Mouse (Mus musculus) activated CD4-positive, CD25-positive, alpha-beta regulatory T cell, adult 4 months (primary cell): Measurements from ENCODE around the gene Scrn3. TPM values are rescaled to one million over a fixed set of nuclear protein-coding genes. Genes with fewer than 3 reads are reported as not detected.

Source experiments
- ATAC-seq: one replicate; pipeline ENCODE4 v1.8.0; 2017
- polyA plus RNA-seq, 2 experiments: library from polyadenylated mRNA; unstranded; fragments of 100-300 nt; shearing (Covaris generic); gene quantifications; one replicate each; pipeline ENCODE4 v1.2.1; 2017

Scrn3 gene
- polyA plus RNA-seq, 2 experiments from 2014 or later: 5.9 to 7.6 TPM

DNA sequence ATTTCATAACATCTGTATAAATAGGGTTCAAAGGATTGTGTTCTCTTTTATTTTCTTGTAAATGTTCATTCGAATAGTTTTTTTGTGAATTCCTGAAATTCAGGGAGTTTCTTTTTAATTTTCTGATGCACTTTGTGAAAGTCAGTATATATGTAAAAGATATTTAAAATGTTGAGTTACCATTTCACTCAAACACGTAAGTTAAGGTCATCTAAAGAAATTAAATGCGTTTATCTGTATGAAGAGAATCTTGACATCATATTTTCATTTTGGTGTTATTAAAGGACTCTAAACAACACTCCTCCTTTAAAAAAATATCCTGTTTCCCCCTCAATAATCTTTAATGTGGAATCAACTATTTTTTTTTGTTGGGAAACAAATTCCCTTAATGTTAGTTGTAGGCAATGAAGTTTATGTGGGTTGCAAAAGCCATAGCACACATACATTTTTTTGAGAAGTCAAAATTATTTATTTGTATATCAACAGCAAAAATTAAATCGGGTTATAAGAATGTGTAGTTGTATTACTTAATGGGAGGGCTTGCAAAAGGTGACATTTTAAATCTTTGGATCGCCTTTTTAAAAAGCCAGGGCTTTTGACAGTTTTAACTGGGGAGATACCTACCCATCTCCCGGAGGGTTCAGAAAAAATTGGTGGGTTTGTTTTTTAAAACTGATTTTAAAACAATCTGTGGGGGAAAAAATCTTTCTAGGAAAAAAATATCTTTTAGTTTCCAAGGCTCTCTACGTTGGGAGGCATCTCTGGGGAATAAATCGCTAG is 37.0 kb upstream of the Scrn3 start:
- ATAC-seq: no peak

- no peak for ATAC-seq
Measured at GRCm38 (mm10) chr2:73276141-73276571, 36.2 kb upstream of the Scrn3 start.

DNA sequence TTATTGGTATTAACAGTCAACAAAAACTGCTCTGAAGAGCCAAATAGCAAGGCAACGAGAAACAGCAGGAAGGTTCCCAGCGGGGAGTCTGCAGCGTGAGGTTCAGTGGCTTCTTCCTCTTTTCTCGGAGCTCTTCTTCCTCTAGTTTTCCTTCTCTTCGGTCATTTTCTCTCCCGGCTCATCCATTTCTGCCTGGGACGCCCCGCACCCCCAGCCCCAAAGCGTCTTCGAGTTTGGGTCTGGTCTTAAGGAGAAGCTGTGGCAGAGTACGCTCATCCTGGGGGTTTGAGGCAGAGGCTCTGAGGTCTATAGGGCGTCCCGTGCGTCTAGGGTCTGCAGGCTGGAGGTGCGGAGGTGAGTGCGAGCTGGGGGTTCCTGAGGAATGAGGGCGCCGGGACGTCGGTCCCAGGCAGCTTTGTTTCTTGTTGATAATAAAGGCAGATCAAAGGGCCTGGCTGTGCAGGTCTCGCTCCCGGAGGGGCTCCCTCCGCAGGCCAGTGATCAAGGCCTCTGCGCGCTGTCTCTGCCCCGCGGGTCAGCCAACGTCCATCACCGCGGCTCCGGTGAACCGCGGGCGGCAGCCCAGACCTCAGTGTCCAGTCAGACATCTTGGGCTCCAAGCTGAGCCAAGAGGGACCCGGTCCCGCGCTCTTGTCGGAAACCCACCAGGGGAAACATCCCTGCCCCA is 35.2 kb upstream of the Scrn3 start:
- ATAC-seq: no peak

DNA sequence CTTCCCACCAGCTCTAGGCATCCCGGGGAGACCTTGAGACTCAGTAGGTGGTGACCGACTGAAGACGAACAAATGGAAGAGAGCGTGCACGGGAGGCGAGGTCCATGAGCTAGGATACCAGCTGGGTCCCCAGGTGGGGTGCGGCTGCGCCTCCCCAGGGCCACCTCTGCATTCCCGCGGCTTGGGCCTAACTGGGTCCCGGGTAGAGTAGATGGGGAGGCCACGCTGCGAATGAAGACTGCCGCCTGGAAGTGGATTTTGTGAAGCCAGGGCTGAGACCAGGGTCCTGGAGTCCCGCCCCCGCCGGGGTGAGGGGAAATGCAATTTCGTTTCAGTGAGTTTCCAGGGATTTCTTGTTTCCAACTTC is 34.7 kb upstream of the Scrn3 start:
- no peak for ATAC-seq

DNA sequence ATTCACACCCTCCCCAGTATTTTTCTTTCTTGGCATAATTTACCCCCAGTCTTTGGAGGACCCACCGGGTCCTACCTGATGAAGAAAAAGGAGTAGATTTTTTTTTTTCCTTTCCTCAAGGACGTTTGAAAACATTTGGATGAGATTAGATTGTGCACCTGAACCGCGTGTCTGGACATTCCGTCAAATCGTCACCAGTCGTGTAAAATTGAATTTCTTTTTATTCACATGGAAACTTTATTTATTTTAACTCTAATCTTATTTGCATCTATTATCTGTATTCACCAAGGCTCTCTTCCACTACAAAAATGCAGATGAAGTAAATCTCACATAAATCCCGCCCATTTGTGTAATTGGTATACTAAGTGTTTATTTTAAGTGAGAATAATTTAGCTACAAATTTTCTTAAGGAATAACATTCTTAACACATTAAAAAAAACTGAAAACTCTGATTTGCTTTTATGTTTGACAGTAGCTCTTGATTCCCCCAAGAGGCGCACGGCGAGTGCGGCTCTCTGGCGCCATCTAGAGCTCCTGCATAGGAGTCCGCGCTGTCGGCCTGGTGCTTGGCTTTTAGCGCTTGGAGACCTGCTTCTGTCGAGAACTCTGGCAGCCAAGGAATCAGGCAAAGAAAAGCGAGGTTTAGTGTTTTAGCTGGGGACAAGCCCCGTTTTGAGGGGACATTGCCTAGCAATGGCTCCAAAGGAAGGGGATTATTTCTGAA is 34.1 kb upstream of the Scrn3 start:
- ATAC-seq: peak; percentile 65

GRCm38 (mm10) chr2:73278869-73279268 is 33.5 kb upstream of the Scrn3 start:
- ATAC-seq: no peak

DNA sequence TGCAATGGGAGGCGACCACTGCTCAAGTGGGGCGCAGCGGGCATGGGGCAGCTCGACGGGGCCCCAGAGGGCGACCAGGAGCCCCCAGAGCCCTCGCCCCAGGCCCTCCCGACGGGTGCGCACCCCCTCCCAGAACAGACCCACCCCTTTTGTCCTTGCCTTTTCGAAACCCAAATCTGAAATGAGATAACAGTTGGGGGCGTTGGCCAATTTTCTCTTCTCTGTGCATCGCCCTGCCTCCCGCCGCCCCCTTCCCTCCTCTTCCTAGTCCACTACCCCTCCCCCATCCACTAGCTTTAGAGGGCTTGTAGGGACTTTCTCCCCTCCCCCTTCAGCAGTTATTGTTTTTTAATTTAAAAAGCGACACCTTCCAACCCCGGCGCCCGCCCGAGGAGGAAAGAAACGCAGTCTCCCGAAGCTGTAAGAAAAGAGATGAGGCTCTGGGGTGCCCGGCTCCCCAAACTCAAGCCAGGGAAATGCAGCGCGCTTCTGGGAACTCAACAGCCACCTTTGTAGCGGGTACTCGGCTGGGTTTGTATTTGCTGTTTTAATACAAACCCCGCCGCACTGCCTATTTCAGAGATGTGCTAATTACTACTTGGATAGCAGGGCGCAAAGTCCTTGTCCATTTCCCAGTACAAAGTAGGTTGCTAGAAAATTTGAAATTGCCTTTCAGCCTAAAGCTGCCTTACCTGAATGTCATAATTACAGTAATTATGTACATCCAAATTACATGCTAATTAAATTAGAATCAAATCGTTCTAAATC is 32.9 kb upstream of the Scrn3 start:
- ATAC-seq: no peak

- no peak for ATAC-seq
Measured at GRCm38 (mm10) chr2:73280356-73281047, 31.9 kb upstream of the Scrn3 start.

GRCm38 (mm10) chr2:73281048-73281661 is 31.2 kb upstream of the Scrn3 start:
- peak; percentile 53 for ATAC-seq

- ATAC-seq: no peak
Measured at GRCm38 (mm10) chr2:73281707-73282106, 30.7 kb upstream of the Scrn3 start.

DNA sequence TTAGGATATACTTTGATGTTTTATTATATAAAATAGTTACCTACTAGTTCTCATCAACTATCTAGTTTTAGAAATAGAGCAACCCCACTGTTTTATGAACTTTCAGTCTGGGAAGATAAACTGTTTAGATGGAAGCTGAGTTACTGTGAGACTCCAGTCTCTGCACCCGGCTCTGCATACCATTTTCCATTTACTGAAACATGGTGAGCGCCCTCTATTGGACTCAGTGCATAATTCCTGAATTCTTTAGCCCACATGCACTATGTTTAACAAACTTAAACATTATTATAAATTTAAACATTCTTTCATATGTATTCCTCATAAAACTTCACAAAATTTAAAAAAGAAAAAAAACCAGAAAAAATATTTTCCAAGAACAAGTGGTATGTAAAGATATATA is 26.8 kb upstream of the Scrn3 start:
- ATAC-seq: no peak

DNA sequence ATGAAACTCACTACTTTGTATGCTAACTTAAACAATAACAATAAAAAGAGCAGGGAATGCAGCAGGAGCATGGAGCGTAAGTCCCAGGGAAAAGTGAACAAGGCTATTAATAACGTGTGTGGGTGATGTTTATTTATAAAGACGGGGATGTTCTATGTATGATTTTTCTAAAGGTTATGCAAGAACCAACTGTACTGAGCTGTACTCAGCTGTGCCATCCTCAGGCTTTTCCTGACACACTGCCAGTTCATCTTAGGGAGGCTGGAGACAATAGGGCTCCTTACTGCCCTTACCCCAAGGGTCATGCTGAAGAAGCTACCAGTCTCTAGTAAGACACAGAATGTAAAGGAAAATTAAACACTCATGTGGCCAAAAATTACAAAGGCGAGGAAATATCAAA is 21.3 kb upstream of the Scrn3 start:
- ATAC-seq: no peak

GRCm38 (mm10) chr2:73295023-73295422 is 17.4 kb upstream of the Scrn3 start:
- no peak for ATAC-seq

GRCm38 (mm10) chr2:73298154-73298553 is 14.2 kb upstream of the Scrn3 start:
- no peak for ATAC-seq

GRCm38 (mm10) chr2:73298841-73299240 is 13.6 kb upstream of the Scrn3 start:
- no peak for ATAC-seq

DNA sequence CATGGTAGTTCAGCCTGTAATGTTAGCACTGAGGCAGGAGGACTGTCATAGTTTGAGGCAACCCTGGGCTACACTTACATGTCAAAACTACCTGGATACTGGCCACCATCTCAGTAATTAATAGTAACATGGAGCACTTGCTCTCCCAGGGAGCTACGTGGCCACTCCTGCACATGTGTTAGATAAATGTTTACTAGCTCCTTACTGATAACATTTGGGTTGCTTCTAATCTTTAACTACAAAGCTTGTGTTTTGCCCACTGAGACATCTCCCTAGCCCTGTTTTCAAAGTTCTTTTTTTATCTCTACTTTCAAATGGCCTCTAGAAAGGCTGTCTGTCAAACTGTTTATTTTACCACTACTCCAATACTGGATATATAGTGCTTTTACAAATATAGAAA is 10.4 kb upstream of the Scrn3 start:
- ATAC-seq: no peak

DNA sequence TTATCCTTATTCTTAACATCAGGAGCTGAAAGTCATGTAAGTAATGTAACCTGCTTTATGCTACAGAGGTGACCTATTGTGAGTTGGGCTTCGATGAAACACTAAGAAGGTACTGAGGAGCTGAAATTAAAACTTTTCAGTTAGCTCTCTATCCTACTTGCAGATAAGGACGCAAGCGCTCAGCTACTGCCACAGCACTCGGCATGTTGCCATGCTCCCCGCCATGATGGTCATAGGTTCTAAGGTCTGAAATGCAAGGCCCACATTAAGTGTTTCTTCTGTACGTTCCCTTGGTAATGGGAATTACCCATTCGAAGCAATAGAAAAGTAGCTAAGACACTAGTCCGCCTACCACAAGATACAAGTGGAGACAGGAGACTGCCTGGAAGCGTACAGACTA is 9.7 kb upstream of the Scrn3 start:
- ATAC-seq: no peak

DNA sequence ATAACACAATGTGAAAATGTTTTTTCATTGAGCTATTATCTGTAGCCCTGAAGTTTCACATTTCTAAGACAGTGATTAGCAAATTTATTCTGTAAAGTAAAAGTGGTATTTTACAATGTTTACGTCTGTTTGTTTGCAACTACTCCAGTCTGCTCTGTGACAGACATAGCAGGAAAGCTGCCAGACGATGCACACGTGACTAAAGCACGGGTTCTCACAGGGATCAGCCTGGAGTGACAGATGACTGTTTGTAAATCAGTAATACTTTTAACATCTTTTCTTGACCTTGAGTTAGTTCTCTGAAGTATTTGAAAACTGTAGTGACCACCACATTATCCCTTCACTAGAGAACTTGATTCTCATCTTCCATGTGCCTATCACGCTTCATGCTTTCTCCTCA is 7.9 kb upstream of the Scrn3 start:
- no peak for ATAC-seq

DNA sequence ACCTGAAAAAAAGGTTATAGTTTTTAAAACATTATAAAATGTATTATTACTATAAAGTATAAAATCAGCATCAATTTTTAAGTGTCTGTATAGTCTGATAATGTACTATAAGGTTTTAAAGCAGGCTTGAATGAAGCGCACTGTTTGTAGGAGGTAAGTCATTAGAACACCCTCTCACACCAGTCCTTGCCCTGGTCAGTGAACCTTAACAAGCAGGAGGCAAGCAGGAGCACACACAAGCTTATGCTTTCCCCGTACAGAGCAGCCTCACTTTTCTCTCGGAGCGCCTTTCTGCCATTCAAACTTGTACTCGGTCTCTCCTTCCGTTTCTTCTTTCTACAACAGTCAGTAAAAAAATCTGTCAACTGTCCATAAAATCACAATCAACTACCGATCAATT is 6.4 kb upstream of the Scrn3 start:
- no peak for ATAC-seq

GRCm38 (mm10) chr2:73313117-73313501 is 708 bp downstream of the Scrn3 start:
- peak; percentile 16 for ATAC-seq

DNA sequence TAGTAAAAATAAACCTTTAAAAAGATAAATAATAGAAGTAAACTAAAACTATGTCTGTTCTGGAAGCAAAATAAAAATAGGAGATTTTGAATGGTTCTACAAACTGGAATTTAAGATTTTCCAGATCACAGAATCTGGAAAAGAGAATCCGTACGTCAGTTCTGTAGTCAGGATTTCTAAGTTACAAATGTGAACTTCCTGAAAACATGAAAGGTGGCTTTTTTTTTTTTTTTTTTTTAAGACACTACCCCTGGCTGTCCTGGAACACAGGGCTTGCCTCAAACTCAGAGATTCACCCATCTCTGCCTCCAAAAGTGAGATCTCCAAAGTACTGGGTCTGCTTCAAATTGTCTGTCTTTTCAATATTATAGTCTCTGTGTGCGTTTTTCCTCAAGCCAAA is 1.9 kb downstream of the Scrn3 start:
- ATAC-seq: no peak

DNA sequence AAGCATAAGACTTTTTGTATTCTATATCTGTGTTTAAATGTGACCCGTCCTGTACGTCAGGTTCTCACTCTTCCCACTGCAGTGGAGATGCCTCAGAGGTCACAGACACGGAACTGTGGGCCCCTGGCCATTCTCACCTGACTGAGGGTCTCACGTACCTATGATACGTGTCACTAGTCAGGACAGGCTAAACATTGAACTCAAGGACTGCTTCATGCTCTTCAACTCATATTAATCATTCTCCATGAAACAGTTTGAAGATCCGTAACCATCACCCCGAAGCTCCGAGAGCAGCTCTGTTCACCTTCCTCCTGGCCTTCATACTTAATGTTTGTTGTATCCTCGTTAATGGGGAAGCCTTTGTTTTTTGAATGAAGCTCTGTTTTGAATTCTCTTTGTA is 5.0 kb downstream of the Scrn3 start:
- ATAC-seq: no peak
